Mouse (Mus musculus) ES-E14 (cell line): ENCODE measurements around the gene Bpifa5.

ENCODE experiments used
- CHD2 ChIP-seq: IDR thresholded peaks from 2 replicates; pipeline ENCODE4 v1.6.1; 2014; ENCODE audit warnings: mild to moderate bottlenecking, low read depth, low read length, inconsistent platforms
- HCFC1 ChIP-seq: IDR thresholded peaks from 2 replicates; pipeline ENCODE4 v1.6.1; 2012; ENCODE audit warnings: low read length, inconsistent platforms, borderline replicate concordance; ENCODE audit not compliant: insufficient read depth
- ZNF384 ChIP-seq: IDR thresholded peaks from 2 replicates; pipeline ENCODE4 v1.6.1; 2012; ENCODE audit warnings: low read depth, low read length, inconsistent platforms

GRCm38 (mm10) chr2:154197036-154197435, 34.6 kb downstream of the Bpifa5 start:
- TF ChIP-seq CHD2 (no peak), HCFC1 (no peak), ZNF384 (no peak)
